Mouse (Mus musculus) frontal cortex, postnatal 14 days (tissue): ENCODE data around the gene Dusp10.

ENCODE experiments used
- DNase-seq, 2 experiments: peaks; one replicate each; pipeline ENCODE4 v3.0.0; 2022; ENCODE audit warnings: low spot score in 2 of 2

The Dusp10 gene

DNA sequence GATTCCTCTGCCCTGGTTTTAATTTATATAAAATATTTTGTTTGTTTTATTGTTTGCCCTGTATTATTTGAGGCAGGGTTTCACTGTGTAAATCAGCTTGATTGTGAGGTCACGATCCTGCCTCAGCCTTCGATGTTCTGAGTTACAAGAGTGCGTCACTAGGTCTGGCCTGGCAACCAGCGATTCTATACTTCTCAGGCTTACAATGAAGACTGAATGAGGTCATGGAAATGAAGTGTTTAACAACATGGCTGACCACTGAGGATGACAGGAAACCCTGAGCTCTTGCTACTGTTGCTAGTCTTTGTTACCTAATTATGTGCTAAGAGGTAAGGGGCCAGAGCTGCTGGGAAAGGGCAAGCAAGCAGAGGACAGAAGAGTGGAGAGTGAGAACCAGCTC lies at the start of gene Dusp10:
Dusp10 (plus strand) TSS at position 197 of the 400 bp plus-strand sequence.
- DNase-seq, result no peak

DNA sequence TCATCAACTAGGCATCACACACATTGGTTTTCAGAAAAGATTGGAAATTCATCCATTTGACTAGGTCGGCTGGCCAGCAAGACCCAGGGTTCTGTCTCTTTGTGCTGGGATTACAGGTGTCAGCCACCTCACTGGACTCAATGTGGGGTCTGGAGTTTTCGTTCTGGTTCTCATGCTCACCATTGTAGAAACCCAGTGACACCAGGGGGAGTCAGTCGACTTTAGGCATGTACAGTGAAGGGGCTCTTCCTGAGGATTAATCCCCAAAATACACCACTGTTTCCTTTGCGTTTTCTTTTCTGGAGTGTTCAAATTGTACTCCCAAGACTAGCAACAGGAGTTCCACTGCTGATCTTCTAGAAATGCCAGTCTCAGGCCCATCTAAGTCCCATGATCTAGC lies 47.8 kb upstream of the Dusp10 start:
- DNase-seq, result no peak

DNA sequence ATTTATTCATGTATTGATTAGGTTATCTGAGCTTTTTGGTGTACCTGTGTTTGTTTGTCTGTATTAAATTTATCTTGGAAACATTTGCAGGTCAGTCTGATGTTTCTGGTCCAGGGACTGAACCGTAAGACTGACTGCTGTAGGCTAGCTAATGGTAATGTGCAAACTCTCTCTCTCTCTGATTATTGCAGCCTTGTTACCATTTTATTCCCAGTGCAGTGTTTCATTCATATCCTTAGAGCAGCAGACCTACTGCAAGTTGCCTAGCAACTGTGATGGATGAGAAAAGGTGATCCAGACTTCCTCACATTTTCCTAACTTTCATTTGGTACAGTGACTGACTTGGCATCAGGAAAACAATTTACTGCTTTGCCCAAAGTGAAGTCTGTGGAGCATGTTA lies 43.8 kb upstream of the Dusp10 start:
- no peak for DNase-seq

DNA sequence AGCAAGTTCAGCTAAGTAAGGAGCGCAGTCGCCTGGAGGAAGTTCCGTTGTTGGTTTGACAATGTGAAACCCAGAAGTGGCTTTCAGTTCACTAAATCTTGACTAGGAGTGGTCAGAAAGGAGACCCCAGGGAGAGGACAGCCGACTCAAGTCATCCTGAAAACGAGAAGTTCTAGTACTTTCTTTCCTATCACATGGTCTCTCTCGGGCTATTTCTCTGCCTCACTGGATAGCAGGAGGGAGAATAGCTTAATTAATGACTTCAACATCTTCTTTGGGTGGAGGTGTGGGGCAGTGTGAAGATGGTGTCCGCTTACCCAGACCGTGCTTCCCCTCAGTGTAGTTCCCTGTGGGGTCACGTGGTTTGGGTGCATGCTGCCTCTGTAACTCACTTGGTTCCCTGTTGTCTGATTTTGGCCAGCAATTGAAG lies 33.3 kb upstream of the Dusp10 start:
- no peak for DNase-seq

DNA sequence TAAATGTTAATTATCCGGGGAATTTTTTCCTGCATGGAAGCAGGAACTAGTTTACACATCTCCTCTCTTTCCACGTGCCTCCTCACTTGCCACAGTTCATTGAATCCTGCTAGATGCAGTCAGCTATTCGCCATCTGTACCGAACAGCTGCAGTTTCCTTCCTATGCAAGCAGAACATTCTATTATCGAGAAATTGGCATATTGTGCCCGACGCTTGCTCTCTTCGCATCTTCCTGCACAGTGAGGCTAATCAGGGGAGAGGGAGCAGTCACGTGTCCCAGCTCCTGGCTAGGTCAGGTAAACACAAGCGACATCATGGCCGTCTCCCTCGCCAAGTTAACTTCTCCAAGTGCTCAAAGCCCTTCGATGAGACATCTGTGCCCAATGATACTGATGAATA lies 31.0 kb upstream of the Dusp10 start:
- DNase-seq, result peak; percentile 6

DNA sequence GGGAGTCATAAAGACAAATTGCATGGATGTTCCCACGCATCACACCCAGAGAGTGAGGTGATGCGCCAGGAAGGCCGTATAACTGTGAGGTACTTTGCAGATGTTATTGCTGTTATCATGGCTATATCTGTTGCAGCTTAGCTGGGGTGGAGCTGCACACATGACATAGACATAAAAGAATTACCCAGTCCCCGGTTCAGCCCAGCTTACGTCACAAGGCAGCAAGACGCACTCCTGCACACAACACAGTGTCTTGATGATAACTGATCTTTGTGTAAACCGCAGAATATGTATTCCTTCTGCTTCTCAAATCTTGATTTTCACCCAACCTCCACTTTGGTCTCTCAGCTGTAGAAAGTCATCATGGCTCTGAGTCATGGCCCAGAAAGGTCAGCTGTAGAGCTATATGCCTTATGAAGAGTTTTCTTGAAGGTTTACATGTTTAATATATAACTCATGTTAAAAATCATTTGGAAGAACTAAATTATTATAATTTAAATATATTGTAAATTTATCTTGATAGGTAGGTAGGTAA lies 25.3 kb upstream of the Dusp10 start:
- DNase-seq, result no peak

DNA sequence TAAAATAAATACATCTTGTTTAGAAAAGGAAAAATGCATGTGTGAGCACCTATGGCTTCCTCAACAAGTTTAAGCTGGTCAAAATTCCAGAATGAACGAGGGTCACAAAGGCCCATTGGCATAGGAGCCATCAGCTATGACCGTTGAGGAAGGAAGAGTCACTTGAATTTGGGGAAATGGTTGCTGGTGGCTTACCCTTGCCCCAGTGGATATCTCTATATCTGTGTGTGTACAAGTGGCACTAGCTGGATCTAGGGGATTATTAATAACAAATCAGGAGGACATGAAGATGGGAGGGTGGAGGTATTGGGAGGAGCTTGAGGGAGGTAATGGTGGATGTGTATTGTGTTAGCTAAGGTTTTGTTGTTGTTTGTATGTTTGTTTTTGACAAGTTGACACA lies 21.2 kb upstream of the Dusp10 start:
- DNase-seq, result no peak

DNA sequence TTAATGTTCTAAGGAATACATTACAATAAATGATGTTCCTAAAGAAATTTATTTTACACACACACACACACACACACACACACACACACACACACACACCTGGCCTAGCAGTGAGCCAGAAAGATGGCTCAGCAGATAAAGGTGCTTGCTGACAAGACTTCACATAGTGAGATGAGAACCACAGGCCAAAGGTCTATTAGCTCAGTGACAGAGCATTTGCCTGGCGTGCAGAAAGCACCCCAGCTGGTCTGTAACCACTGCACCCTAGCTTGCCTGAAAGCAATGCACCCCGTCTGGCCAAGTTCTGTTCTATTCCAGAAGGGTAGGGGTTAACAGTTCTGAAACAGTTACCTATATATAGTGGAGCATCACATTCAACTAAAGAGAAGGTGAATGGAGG lies 15.9 kb upstream of the Dusp10 start:
- DNase-seq, result no peak

DNA sequence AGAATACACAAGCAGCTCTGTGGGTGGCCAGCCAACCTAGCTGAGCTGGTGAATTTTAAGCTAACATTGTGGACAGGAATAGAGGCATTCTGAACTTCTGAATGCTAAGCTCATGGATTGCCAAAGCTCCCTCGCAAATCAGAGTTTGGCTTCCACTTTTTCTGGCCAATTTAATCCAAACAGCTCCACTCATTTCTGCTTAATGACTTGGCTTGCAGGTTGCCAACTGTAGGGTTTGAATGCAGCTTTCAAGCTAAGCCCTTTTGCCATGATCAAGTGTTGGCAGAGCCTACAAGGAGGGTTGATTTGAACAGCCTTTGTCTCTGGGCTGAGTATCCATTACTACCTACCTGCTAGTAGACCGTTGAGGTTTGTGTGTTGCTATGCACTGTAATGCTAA lies 10.6 kb upstream of the Dusp10 start:
- DNase-seq, result peak in 1 of 2 experiments; percentile 10

DNA sequence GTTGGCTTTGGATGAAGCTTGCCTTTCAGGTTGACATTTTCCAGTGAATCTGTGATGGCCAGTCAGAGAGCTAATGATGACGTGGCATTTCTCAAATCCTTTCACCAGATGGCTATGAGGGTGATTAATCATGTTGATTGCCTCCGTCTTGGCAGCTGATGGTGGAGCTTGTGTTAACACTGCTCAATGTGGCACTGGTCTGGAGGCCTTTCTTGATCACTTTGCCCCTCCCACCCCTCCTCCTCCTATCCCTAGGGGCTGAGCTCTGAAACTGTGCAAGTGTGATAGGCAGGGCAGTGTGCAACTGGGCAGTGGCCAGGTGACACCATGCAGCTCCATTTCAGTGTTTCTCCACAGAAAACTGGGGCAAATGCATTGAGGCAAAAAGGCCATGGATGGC lies 8.8 kb upstream of the Dusp10 start:
- no peak for DNase-seq

DNA sequence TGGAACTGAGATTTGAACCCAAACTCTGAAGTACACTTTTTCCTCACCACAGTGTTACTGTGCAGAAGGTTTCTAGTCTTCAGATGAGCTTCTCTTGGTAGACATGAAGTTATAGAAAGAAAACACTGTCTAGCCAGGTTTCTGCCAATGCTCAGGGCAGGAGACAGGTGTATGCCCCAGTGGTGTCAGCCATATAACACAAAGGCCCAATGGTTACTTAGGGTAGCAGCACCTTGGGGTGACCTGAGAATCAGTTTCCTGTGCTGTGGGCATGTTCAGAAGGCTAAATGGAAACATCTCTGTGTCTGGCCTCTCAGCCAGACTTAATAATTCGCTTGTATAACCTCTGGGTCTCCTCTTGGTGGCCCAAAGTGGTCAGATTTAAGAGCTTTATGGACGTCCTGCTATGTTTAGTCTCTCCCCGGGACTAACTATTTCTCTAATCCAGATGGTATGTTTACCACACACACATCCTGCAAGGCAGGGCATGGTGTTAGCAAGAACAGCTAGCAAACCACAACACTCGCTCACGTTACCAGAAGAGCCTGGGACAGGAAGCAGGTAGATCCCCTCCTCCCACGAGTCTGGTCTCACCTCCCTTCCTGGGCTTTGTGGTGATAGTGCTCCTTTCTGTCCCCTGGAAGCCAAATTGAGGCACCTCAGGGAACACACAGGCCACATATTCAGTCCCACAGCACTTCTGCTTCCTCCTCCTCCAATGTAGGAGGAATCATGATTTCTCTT lies 7.6 kb upstream of the Dusp10 start:
- no peak for DNase-seq

DNA sequence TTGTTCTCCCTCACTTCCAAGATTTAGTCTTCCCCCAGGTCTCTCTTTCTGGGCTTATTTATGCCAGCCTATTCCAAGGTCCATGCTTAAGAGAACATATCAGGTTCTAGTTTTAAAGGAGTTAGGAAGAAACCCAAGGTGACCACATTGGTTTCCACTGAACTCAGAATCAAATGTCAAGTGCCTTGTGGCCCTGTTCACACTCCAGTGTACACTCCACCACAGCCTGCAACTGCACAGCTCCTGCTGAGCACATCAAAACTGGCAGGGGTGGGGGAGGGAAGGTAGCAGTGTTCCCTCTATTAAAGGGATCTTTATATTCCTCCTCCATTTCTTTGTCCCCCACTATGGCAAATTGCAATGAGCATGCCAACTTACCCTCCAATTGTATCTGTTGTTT lies 7.0 kb upstream of the Dusp10 start:
- DNase-seq, result no peak

DNA sequence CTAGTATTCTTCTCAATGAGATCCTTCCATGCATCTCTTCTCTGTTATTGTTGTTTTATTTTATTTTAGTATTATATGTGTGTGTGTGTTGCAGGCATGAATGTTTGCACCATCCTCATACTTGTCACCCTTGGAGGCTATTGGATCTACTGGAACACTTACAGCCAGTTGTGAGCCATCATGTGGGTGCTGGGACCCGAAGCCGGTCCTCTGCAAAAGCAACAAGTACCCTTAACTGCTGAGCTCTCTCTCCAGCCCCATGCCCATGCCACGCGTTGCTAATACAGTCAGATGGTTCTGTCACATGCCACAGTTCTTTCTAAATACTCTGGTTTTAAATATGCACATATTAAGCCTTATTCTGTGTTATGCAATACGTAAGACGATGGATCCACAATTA lies 1.8 kb upstream of the Dusp10 start:
- DNase-seq, result no peak

DNA sequence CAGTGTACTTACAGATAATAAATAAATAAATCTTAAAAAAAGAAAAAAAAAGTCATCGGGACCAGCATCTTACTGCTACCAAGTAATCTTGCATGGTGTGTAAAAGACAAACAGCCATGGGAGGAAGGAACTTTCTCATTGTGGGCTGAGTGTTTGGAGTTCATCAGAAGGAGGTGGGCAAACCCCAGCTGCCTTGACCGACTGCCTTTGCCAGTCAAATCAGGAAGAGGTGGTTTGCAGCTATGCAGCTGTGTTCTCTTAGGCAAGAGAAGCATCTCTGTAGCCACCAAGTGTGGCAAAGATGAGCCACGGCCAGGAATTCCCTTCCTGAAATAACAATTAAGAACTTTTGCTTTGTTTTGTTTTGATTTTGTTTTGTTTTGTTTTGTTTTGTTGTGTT lies 989 bp downstream of the Dusp10 start:
- DNase-seq, result no peak

DNA sequence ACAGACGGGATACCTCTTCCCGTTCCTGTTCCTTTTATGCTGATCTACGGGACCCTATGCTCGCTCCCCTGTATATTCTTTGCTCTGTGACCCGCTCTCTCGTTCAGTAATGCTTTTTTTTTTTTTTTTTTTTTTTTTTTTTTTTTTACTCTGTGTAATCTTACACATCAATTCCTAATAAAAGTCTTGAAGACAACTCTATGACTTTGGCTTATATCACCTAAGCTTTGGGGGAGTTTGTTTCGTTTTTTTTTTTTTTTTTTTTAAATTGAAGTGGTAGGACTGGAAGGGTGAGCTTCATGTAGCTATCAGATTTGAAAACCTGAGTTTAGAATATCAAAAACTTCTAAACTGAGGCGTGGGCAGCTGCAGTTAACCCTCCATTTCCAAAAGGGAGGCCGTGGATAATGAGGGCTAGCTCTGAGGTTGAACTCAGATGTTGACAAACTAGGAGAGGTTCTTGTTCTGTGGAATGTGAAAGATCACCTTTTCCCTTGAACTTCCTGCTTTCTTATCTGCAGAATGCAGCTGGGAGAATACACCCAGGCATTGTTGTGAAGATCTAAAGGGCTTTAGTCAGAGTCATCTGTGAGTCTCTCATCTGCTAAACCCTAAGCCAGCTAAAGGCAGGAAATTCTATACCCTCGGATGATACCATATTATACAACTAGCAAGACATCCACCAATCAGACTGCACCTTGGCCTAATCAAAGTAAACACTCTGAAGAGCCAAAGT lies 3.1 kb downstream of the Dusp10 start:
- no peak for DNase-seq

DNA sequence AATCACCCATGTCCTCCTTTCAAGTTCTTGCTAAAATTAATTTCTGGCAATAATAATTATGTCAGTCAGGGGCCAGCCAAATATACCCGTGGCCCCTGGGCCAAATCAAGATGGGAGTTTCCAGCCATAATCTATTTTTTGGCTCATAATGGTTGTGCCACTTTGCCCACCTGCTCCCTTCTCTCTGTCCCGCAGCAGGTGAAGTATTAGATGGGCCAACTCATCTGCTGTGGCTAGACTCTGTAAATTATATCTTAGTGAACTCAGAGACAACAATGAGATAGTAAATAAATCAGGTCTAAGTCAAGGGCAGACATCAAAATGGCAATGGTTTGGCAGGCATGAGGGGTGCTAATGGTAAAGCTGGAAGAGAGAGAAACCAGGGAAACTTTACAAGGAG lies 4.5 kb downstream of the Dusp10 start:
- no peak for DNase-seq

DNA sequence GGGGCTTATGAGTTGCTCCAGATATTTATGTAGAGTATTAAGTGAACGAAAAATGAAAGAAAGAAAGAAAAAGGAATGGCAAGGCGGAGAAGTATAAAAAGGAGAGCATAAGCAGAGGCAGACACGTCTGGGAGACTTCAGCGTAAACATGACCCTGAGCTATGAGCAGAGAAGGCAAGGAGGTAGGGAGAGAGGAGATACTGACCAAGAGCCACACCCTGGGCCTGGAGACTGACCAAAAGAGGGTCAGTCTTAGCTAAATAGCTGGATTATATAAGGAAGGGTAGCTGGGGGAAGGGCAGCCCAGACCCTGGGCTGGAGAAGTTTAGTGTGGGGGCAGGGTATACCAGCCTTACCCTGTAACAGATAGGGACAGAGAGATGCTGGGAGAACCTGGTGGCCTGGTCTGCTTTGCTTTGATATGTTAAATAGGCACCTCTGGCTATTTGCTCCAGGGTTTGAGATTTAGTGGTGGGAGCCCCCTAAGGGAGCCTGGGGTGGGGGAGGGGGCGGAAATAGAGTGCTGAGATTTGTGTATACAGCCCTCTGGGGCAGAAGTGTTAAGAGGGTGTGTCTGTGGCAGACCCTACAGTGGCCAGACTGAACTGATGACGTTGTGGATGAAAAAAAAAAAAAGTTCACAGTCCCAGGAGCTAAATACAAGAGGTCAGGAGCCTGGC lies 6.1 kb downstream of the Dusp10 start:
- no peak for DNase-seq

DNA sequence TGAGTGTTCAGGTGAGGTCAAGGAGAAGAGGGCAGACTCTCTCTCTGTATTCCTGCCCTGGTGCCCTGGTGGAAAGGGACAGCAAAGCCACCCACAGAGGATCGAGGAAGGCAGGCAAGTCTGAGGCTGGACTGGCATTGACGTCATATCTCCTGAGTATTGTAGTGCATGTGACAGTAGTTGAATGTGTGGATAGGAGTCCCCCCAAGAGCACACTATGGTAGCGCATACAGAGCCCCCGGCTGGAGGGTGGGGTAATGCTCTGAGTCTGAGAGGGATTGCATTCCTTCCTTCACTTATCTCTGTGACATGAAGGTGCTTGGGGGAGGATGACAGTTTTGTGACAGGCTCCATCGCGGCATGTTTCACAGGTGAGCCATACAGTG lies 6.6 kb downstream of the Dusp10 start:
- DNase-seq, result no peak

DNA sequence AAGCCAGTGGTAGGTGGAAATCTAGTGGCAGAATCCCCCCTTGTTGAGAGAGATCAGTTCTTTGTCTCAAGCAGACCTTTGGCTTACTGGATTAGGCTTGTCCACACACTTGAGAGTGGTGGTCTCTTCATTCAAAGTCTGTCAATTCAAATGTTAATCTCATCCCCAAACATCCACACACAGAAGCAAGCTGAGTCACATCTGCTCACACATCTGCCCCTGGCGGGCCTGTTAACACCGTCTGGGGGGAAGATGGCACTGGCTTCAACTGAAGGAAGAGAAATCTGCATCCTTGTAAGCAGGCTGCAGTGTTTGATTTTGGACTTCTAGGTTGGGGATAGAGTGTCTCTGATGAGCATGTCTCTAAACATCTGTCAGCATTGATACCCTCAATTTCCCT lies 10.9 kb downstream of the Dusp10 start:
- no peak for DNase-seq

DNA sequence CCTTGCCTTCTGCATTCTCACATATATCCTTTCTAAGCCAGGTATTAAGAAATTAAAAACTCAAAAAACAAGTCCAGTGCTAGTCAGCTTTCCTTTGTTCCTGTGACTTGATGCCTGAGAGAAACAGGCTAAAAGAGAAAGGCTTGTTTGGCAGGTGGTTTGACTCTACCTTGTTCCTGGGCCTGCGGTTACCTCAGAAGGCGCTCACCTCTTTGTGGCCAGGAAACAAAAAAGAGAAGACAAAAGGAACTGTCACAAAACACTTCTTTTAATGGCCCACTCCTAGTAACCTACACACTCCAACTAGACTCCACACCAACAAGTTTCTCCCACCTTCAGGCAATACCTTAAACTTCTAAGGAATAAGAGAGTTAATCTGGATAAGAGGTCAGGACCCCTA lies 11.5 kb downstream of the Dusp10 start:
- no peak for DNase-seq

DNA sequence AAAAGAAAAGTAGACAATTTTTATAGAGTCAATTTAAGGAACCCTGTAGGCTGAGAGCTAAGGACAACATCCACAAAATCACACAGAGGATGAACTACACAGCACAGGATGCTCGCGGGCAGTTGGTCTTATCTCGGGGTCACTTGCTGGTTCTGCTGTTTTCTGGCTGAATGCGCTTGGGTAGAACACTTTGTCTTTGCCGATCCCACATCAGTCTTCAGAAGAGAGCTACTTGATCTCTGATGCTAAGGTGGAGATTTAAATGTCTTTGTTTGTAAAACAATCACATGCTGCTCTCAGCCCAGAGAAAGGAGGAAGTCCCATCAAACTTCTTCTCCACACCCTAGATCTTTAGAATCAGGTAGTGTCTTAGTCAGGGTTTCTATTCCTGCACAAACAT lies 12.0 kb downstream of the Dusp10 start:
- DNase-seq, result no peak

DNA sequence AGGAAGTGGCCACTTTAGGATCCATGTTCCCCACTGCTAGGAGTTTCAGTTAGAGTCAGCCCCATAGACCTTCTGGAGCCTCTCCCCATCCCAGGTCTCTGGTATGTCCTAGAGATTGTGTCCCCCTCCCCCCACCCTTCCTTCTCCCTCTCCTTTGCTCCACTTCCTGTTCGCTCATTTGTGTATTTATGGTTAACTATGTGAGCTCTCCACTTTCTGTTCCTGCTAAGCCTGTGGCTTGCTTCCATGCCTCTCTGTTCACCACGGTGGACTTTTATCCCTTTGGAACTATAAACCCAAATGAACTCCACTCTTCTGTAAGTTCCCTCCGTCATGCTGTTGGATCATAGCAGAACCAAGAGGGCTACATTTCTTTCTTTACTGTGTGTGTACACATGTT lies 13.9 kb downstream of the Dusp10 start:
- DNase-seq, result no peak
